Mouse (Mus musculus) neutrophil, adult 5-6 weeks (primary cell): ENCODE data around the gene Nr6a1. TPM values are rescaled to one million over a fixed set of nuclear protein-coding genes. Genes with fewer than 3 reads are reported as not detected.

Source experiments
- ATAC-seq: fragments of 151-379, 151-347 bp; 2 replicates; pipeline ENCODE4 v1.8.0; 2017; ENCODE audit warnings: mild to moderate bottlenecking, moderate TSS enrichment; ENCODE audit not compliant: insufficient number of reproducible peaks, poor library complexity, low FRiP score, severe bottlenecking; ENCODE audit errors: extremely low read depth
- total RNA-seq: library from RNA; stranded (forward); fragments of 200-1000 nt; gene quantifications from 2 replicates; pipeline ENCODE4 v1.2.3, GENCODE M21; 2017

Nr6a1 gene
- total RNA-seq, result 1.4 and 1.6 TPM in 2 replicates

DNA sequence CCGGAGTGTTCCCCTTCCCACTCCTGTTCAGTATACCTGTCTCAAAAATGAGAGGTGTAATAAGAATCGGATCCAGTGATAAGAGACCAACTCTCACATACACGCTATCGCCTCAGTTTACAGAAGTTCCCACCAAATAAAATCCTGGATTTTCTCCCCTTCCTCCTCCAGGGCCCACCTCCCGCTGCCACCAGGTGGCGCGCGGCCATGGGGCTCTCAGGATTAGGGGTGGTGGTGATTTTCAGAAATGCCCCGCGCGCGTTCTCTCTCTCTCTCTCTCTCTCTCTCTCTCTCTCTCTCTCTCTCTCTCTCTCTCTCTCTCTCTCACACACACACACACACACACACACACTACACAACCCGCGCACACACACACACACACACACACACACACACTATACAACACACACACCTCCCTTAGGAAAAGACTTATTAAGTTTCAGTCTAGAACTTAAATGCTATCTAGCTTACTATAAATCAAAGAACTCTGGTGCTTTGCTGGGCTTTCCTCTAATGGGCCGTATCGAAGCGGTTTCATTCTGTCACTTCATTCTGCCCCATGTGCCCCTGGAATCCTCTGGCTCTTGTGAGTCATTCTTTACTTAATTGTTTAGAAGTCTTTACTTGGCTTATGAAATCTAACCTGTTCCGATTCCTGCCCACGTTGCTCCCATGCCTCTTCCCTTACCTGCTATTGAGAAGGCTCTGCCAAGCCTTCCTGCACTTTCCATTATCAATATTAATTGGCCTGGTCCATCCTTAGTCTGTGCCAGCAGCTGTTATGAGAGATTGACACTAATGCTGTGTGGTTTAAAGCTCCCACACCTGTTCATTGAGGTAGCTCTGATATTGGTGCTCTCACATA is at the start of gene Nr6a1:
TSS of gene Nr6a1 (minus strand) at position 574 of the 865 bp plus-strand sequence.
- ATAC-seq, result no peak

DNA sequence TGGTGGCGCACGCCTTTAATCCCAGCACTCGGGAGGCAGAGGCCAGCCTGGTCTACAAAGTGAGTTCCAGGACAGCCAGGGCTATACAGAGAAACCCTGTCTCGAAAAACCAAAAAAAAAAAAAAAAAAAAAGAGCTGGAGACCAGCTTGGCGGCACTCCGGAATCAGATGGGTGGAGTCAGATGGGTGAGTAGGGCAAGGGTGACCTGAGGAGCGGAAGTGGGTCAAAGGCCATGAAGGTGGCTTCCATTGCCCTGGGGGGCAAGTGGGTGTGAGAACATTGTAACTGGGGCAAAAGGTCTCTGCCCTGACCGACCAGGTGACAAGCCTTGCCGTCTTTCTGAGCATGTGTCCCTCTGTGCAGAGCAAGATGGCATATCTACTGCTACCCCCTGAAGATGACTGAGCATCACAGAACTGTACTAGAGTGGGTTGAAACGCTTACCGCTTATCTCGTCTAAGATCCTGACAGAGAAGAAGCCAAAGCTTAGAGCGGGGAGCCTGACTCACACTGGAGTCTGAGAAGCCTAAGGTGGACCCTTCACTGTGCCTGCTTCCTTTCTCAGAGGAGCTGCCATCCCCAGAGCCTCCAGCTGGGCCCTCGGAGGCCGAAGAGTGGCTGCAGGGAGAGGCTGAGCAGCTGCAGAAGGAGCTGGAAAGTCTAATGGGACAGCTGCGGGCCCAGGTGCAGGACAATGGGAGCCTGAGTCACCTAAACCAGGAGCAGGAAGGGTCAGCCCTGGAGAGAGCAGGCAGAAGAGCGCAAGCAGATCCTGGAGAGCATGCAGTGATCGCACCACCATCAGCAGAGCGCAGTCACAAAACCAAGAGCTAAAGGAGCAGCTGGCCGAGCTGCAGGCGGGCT is 48.7 kb upstream of the Nr6a1 start:
- ATAC-seq, result no peak

DNA sequence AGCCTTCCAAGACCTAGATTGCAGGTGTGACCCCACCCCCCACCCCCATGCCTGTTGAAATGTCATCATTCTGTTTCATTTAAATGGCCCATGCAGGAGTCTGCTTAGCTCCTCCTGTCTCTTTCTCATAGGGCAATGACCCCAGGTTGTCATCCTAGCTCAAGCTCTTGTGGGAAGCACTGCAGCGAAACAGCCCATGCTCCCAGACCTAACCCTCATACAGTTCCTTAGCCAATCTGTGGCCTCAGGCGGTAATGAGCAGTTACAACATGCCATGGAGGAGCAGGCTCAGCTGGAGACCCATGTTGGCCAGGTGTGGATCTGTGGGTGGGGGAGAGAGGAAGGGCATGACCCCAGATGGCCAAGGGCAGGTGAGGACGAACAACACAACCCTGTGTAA is 47.7 kb upstream of the Nr6a1 start:
- ATAC-seq, result no peak

DNA sequence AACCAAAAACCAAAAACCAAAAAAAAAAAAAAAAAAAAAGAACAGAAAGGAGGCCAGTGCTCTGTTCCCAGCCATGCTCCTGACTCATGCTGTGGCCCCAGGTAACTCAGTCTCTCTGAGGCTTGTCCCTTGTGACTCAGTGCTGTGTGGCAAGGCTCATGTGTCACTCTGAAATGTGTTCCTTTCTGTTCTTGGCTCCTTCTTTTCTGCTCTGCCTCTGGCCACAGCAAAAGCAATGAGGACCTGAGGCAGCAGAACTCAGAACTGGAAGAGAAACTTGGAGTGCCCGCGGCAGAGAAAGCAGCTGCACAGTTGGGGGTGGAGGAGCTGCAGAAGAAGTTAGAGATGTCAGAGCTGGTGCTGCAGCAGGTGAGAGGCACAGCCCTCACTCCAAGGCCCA is 46.7 kb upstream of the Nr6a1 start:
- ATAC-seq, result no peak

DNA sequence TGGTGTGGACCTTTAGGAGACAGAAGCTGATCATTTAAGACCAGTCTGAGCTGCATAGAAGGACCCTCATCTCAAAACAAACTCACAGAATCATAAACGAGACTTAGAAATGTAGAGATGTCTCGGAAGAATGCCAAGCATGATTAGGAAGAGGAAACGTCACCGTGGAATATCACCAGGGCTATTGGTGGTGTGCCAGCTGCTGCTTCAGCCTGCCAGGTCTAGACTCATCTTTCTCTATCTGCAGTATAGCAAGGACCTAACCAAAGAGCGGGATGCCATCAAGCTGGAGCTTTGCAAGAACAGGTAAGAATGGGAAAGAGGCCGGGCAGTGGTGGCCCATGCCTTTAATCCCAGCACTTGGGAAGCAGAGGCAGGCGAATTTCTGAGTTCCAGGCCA is 46.2 kb upstream of the Nr6a1 start:
- no peak for ATAC-seq

DNA sequence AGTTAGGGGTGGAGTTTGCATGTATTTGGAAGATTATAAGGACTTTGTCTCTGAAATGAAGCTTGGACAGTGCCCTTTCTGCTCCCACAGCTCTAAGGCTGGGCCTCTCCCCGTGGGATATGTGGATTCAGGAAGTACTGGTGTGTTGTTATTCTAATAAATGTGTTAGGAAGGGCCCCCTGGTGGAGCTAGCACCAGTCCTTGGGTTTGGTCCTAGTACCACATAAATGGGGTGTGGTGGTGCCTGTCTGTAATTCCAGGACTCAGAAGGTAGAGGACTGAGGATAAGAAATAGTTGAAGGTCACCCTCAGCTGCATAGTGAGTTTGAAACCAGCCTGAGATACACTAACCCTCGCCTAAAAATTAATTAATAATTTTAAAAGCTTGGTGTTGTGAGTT is 45.7 kb upstream of the Nr6a1 start:
- no peak for ATAC-seq

DNA sequence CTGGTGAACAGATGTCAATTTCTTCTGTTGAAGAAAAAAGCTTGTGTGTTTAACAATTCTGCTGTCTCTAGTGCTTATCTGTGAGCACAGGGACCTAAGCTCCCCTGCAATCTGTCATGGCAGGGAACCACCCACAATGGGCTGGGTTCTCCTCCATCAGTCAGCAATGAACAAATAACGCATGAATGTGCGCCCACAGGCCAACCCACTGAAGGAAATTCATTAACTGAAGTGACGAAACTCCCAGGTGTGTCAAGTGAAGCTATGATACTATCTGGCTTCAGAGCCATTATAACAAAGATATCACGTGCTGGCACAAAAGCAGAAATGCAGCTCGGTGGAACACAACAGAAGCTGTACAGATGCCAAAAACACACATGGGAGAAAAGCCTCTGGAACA is 42.6 kb upstream of the Nr6a1 start:
- ATAC-seq, result no peak

DNA sequence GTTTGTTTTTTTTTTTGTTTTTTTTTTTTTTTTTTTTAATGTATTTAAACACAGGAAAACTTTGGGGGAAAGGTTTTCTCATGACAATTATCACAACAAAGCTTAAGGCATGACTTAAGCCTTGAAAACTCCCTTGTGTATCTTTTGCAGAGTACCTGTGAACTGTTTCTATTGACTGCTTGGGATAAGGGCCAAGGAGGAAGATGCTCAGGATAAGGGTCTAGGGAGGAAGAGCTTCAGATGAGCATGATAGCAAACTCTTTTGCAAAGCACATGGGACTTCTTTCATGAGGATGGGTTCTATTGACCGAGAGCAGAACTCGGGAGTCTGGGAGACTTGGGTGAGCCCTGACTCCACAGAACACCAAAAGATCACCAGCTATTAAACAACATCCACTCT is 42.2 kb upstream of the Nr6a1 start:
- ATAC-seq, result no peak

DNA sequence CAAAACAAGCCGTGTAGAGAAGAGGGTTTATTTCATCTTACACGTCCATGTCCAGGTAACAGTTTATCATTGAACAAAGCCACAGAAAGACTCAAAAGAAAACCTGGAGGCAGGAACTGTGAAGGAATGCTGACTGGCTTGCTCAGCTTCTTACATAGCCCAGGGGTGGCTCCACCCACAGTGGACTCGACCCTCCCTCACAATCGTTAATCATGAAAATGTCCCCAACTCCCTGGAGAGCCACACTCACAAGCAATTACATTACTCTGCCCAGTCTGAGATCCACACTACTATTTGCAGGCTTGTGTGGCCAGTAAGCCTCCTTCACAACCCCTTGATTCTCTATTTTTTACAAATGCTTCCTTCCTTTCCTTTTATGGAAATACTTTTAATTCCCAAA is 36.7 kb upstream of the Nr6a1 start:
- ATAC-seq, result no peak

DNA sequence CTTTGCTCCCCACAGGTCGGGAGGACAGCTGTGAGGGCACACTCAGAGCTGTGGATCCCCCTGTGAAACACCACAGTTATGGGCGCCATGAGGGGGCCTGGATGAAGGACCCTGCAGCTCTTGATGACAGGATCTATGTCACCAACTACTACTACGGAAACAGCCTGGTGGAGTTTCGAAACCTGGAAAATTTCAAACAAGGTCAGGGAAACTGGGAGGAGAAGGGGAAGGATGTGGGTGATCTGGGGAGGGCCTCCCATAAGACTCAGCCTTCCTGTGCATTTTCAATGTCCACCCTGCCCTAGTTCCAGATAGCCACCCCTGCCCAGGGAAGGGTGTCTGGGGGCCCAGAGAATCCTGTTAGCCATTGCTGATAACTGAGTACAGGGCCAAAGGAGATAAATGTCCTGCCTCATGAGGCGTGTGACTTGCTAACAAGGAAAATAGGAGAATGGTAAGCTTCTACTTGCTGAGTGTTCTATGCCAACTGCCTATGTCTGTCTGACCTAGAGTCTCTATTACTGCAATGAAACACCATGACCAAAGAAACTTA is 30.3 kb upstream of the Nr6a1 start:
- ATAC-seq, result no peak

DNA sequence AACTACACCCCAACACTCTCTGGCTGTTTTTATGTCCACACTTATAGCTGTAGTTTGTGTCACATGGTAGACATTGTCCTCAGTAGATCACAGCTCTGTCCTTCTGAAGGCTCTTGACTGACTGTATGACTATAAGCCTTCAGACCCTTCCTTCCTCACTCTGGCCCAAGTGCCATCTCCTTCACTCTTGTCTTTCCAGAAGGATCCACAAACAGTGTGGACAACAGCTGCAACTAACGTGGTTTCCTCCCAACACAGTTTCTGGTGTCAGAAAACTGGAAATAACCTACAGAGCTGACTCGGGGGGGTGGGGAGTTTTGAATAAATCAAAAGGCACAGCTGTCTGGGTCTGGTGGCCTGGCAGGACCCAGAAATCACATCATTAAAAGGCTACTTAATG is 28.6 kb upstream of the Nr6a1 start:
- no peak for ATAC-seq

DNA sequence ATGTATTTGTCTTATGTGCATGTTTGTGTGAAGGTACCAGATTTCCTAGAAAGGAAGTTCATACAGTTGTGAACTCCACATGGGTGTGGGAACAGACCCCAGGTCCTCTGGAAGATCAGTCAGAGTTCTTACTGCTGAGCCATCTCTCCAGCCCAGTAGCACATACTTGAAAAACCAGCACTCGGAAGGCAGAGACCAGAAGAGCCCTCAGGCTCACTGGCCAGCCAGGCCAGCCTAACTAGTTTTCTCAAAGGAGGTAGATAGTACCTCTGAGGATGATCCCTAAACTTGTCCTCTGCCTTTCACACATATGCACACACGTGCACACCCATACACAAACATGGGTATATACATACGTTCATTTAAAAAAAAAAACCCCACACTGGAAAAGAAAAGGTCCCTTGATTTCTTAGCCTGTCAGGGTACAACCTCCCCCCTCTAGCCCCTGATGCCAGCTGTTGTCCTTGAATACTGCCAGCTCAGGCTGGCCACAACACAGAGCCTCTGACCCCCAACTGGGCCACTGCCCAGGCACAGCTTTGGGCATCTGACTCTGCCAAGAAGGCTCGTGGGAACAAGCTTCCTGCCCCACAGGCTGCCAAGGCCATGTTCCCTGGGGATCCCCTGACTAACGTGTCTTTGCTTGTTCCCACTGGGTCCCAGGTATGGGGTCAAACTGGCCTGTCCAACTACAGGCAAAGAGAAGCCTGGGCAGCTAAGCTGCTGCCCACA is 25.8 kb upstream of the Nr6a1 start:
- no peak for ATAC-seq

DNA sequence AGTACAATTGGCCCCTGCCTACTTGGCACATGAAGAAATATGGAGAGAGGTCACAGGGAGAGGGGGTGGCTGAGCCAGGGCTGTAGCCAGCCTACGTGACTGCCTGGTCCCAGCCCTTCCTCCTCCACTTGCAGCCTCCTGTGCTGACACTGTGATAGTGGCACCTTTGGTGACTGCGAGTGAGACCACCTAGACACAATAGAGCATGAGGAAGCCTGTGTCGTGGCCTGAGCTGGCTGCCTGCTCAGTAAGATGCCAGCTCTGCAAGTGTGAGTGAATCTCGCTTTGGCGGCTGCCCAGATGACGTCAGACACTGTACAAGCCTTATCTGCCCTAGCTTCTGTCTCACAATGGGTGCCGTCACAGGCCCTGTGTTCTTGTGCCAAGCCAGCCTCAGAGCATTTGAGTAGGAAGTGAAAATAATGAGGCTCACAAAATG is 22.8 kb upstream of the Nr6a1 start:
- no peak for ATAC-seq

DNA sequence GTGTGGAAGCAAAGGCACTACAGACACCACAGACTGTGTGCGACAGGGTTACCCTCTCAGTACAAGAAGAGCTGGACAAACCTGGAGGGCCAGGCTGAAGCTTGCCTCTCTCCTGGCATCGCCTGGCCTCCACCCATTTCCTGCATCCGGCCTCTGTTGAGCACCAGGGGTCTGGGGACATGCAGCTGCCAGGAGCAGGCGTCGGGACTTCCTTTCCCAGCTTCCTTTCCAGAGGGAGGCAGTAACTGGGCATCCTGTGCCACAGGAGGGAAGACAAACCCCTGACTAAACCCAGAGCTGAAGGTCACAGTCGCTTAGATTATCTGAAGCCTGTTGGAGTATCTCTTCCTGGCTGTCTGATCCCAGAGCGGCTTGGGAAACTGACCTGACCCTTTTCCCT is 20.1 kb upstream of the Nr6a1 start:
- ATAC-seq, result no peak

DNA sequence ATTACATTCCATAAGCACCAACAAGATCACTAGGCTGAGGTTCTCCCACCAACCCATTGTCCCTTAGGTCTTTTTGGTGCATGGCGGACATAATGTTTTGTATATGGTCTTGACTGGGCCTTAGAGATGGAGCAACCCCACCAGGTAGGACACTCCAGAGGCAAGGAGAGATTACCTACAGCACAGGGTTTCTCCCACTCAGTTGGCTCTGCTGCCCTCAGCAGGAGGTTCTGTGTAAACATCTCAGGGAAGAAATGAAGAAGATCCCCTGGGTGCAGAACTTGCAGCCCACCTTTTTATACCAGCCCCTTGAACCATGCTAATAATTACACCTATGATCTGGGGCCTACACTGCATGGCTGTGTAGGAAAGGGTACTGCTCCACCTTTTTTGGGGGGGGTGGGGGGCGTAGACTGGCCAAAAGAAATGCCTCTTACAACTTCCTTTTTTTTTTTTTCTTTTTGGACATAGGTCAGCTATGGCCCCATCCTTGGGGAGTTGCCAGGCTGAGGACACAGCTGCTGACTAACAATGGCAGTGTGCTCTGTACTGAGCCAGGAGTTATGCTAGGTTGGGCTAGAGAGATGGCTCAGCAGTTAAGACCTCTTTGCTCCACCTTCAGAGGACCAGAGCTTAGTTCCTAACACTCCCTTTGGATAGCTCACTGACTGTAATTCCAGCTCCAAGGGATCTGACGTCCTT is 17.1 kb upstream of the Nr6a1 start:
- no peak for ATAC-seq

DNA sequence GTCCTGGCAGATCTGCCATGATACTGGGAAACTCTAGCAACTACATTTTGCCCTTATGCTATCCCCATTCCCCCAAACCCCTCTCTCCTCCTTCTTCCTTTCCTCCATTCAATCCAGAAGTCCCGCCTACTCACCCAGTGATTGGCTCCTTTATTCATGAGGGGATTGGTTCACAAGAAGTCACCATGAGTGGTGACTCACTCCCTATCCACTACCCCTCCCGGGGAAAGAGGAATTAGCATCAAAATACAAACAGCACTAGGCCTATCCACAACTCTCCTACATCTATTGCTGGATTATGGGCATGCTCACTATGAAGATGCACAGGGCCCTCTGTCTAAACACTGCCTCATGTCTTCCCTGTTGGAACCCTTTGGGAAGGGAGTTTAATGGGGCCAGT is 16.5 kb upstream of the Nr6a1 start:
- no peak for ATAC-seq

DNA sequence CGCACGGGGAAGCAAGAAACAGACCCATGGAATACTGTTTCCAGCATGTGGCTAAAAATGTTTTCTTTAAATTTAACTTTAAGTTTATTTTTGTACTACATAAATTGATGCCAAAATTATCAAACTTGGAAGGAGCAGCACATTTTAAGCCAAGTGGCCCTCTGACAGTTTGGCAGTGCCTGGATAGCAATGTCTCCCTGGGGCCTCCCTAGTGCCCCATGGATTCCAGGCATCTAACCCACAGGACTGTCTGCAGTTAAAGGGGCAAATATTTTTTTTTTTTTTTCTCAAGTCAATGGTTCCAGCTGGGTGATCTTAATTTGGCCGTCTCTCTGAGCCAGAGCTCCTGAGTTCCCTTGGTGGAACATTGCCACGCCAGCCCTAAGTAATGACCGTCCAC is 15.7 kb upstream of the Nr6a1 start:
- no peak for ATAC-seq

DNA sequence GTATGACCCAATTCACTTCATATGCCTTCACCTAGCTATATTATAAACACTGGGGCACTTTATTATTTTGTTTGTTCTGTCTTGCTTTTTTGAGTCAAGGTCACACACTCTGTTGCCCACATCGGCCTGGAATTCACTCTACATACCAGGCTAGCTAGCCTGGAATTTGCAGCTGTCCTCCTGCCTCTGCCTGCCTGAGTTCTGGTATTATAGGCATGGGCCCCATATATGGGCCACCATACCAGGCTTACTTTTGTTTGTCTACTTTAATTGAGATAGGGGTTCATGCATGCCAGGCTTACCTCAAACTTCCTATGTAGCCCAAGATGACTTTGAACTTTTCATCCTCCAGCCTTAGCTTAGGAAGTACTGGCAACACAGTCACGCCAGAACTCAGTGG is 14.4 kb upstream of the Nr6a1 start:
- no peak for ATAC-seq

DNA sequence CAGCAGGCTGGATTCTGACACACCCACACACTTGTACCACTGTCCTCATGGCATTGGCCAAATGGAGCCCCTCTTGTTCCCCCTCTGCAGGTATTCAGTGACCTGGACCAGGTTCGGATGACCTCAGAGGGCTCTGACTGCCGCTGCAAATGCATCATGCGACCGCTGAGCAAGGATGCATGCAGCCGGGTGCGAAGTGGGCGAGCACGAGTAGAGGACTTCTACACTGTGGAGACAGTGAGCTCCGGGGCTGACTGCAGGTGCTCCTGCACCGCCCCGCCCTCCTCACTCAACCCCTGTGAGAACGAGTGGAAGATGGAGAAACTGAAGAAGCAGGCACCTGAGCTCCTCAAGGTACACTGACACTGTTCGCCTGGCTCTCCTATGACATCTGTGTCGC is 13.9 kb upstream of the Nr6a1 start:
- no peak for ATAC-seq
